Mouse (Mus musculus) spleen, postnatal 4 days (tissue): ENCODE data around the gene Gng8.

Experiments
- DNase-seq, 2 experiments: peaks; one replicate each; pipeline ENCODE4 v3.0.0; 2022; ENCODE audit warnings: low spot score in 2 of 2

The Gng8 gene

GRCm38 (mm10) chr7:16923283-16924036 lies 31.9 kb downstream of the Gng8 start:
- peak; percentile 44 to 79 for DNase-seq

GRCm38 (mm10) chr7:16924037-16924834 lies 32.6 kb downstream of the Gng8 start, which contains the start of gene Calm3:
Gene Calm3, minus strand, starts transcription at chr7:16924114.
- peak; percentile 99 to 100 for DNase-seq

- no peak for DNase-seq
Observed at GRCm38 (mm10) chr7:16928341-16928740, 36.8 kb downstream of the Gng8 start.

GRCm38 (mm10) chr7:16930850-16931249 lies 39.3 kb downstream of the Gng8 start:
- DNase-seq: peak; percentile 59 to 85

DNA sequence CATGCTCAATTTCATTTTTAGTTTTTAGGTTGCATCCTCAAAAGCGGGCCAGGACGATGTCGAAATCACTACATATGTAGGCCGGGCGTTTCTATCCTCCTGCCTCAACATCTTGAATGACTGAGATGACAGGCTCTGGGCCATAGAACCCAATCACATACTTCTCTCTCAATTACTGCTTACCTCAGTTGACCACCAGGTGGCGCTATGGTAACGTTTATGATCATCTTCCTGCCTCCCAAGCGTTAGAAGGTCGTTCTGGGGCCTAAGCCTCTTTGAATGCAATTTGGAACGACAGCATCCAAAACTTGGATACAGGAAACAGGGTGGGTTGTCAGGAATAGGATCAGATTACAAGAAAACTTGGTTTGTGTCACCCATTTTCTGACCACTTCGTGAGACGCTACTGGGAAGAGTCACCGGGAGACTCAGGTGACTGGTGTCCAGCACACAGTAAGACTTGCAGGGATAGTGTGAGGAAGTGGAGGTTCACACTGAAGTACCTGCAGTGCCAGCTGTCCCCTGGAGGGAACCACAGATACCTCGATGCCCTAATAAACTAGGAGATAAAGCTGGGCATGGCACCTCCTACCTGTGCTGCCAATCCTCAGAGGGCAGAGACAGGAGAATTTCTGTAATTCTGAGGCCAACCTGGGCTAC lies 40.5 kb downstream of the Gng8 start:
- DNase-seq: peak; percentile 79 to 94

DNA sequence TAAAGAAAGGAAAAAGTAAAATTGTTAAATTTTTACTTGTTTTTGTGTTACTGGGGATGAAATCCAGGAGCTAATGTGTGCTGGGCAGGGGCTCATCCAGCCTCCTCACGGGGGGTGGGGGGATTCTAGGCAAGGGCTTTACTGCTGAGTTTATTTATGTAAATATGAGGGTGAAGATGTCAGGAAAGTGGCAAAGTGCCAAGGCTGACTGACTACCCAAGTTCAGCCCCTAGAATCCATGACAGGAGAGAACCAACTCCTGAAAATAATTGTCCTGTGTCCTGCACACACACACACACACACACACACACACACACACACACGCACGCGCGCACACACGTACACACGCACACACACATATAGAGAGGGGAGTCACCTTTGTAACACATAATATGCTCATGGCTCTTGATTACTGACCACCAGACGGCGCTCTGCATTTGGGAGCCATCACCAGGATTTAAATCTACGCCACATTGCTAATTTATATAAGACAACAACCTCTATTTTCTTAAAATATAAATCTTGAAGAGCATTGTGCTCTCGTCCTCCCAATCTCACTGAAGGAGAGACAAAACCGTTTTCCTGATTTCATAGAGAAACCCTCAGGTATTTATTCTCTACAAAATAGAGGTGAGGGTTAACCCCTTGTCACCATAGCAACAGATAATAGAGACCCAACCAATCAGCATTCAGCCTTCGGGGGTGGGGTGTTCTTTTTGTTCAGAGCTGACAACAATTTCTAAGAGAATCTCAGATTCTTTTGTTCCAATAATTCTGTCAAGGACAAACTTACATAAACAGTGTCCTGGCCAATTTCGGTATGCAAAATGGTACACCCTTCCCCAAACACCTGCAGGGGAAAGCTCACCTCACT lies 41.4 kb downstream of the Gng8 start:
- no peak for DNase-seq

DNA sequence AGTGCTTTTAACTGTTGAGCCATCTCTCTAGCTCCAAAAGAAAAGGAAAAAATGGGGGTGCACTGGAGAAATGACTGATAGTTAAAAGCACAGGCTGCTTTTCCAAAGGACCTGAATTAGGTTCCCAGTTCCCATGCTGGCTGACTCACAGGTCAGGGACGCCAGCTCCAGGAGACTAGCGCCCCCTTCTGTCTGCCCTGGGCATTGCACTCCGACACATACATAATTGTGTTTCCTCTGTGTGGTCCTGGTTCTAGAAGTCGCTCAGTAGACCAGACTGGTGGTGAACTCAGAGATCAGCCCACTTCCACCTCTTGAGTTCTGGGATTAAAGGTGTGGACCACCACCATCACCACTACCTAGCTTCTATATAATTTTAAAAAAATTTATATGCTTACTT lies 45.7 kb downstream of the Gng8 start:
- peak in 1 of 2 experiments; percentile 71 for DNase-seq

GRCm38 (mm10) chr7:16938117-16938791 lies 46.7 kb downstream of the Gng8 start:
- DNase-seq: no peak

GRCm38 (mm10) chr7:16940292-16940691 lies 48.7 kb downstream of the Gng8 start:
- DNase-seq: no peak

DNA sequence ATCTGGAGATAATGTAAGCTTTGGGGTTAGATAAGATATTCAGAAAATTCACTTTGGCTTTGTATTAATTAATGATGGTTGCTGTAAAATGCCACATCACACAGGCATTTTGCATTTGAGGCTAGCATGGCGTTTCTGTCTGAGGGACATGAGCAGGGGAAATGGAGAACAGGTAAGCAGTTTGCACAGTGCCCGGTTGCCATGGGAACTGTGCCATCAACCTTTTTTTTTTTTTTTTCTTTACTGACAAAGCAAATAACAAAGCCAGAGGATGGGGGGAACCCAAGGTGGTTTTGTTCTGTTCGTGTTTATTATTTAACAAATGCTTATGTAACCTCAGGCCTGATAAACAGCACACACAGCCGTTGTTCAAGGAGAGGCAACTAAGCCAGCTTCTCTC lies 51.3 kb downstream of the Gng8 start:
- DNase-seq: no peak

DNA sequence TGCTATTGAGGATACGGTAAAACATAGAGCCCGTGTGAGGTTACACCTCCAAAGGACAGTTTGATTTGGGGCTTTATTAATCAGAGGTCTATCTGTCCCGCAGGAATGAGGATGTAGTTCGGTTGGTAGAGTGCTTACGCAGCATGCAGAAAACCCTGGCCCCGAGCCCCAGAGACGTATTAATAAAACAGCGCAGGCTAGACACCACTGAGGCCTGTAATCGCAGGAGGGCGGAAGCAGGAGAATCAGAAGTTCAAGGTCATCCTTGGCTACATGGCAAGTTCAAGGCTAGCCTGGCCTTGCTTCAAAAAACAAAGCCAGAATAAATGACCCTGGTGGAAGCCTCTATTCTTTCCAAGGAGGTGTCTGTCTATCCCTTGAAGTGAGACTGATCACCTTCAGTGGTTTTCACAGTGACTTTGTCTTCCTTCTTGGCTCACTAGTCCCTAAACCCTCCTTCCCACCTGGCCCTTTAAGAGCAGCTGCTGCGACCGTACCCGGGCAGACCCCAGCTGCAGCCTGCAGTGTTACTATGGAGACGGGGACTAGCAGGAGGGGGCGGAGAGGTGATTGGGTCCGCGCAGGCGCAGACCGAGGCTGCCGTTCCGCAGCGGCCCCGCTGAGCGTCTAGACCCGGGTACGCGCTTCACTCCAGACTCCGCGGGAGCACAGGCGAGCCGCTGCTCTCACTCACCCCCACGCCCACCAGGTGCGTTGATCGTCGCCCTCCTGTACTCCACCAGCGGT lies 52.6 kb downstream of the Gng8 start, which contains the start of gene Pnmal2:
TSS of gene Pnmal2 (plus strand) at position 622 of the 747 bp plus-strand sequence.
- DNase-seq: peak; percentile 62 to 82

GRCm38 (mm10) chr7:16944808-16945315 lies 53.3 kb downstream of the Gng8 start:
- DNase-seq: no peak
